Mouse (Mus musculus) CH12.LX (cell line): Measurements from ENCODE around the gene Tada2b. TPM values are rescaled to one million over a fixed set of nuclear protein-coding genes. Genes with fewer than 3 reads are reported as not detected.

Source experiments
- DNase-seq: peaks from one replicate; pipeline ENCODE4 v3.0.0-alpha.2; 2013; ENCODE audit errors: extremely low read depth
- H3K27ac ChIP-seq: 2 replicates; pipeline ENCODE4 v1.5.1; 2012; ENCODE audit warnings: low read depth, mild to moderate bottlenecking, control low read depth, moderate library complexity; ENCODE audit not compliant: insufficient read depth
- H3K27me3 ChIP-seq: replicated peaks from 2 replicates; pipeline ENCODE3; 2012; ENCODE audit warnings: inconsistent platforms
- H3K36me3 ChIP-seq, 2 experiments: replicated peaks in 1 of 2; 2 replicates each; pipeline versions ENCODE3 to v1.6.1; 2012; ENCODE audit warnings: inconsistent platforms in 1 of 2, low read length in 1 of 2, mild to moderate bottlenecking in 1 of 2, mixed read lengths in 1 of 2, moderate library complexity in 1 of 2; ENCODE audit not compliant: control insufficient read depth in 1 of 2, insufficient read depth in 1 of 2
- H3K4me1 ChIP-seq, 2 experiments: 2 replicates each; pipeline ENCODE4 v1.6.1; 2012; ENCODE audit warnings: inconsistent platforms in 1 of 2, moderate library complexity in 1 of 2; ENCODE audit not compliant: insufficient read depth in 2 of 2, control insufficient read depth in 1 of 2
- H3K4me2 ChIP-seq: 2 replicates; pipeline ENCODE4 v1.6.1; 2012; ENCODE audit warnings: low read depth, mild to moderate bottlenecking, control low read depth; ENCODE audit not compliant: poor library complexity, insufficient read depth, severe bottlenecking
- H3K4me3 ChIP-seq, 3 experiments: fragments of 150-350 bp in 1 of 3; sonication (generic) in 1 of 3; replicated peaks in 1 of 3; 2 replicates each; pipeline versions ENCODE3 to v1.5.1; 2011 to 2012; ENCODE audit warnings: low read depth in 2 of 3, low read length in 2 of 3, mild to moderate bottlenecking in 2 of 3, moderate library complexity in 2 of 3, control low read depth in 1 of 3, improper control_type of control experiment in 1 of 3, inconsistent platforms in 1 of 3, mixed read lengths in 1 of 3; ENCODE audit not compliant: poor library complexity in 1 of 3
- H3K79me2 ChIP-seq: replicated peaks from 2 replicates; pipeline ENCODE4 v1.6.1; 2012; ENCODE audit warnings: mild to moderate bottlenecking, moderate library complexity; ENCODE audit not compliant: control insufficient read depth, poor library complexity, insufficient read depth, severe bottlenecking; ENCODE audit errors: extremely low read depth
- H3K9ac ChIP-seq: 2 replicates; pipeline ENCODE4 v1.6.1; 2012; ENCODE audit warnings: low read depth, mild to moderate bottlenecking, control low read depth, moderate library complexity; ENCODE audit not compliant: insufficient read depth
- H3K9me3 ChIP-seq: replicated peaks from 2 replicates; pipeline ENCODE3; 2012; ENCODE audit warnings: low read length, inconsistent platforms, mixed read lengths
- BHLHE40 ChIP-seq: IDR thresholded peaks from 2 replicates; pipeline ENCODE4 v1.6.1; 2011; ENCODE audit warnings: mild to moderate bottlenecking, low read depth, low read length, improper control_type of control experiment
- CHD1 ChIP-seq: IDR thresholded peaks from 2 replicates; pipeline ENCODE4 v1.6.1; 2012; ENCODE audit warnings: low read depth, low read length, improper control_type of control experiment, inconsistent platforms
- CHD2 ChIP-seq: IDR thresholded peaks from 2 replicates; pipeline ENCODE4 v1.6.1; 2011; ENCODE audit warnings: low read length, improper control_type of control experiment
- CTCF ChIP-seq, 2 experiments: IDR thresholded peaks in 1 of 2; conservative IDR thresholded peaks in 1 of 2; 2 replicates each; pipeline ENCODE4 v1.5.1; 2011 to 2012; ENCODE audit warnings: low read depth in 2 of 2, low read length in 2 of 2, improper control_type of control experiment in 1 of 2, inconsistent platforms in 1 of 2, mild to moderate bottlenecking in 1 of 2, moderate library complexity in 1 of 2
- E2F4 ChIP-seq: IDR thresholded peaks from 2 replicates; pipeline ENCODE4 v1.6.1; 2011; ENCODE audit warnings: low read depth, low read length, improper control_type of control experiment; ENCODE audit not compliant: insufficient replicate concordance
- ELF1 ChIP-seq: IDR thresholded peaks from 2 replicates; pipeline ENCODE4 v1.6.1; 2014; ENCODE audit warnings: low read depth, mild to moderate bottlenecking, inconsistent platforms, low read length, improper control_type of control experiment
- IRF4 ChIP-seq: IDR thresholded peaks from 2 replicates; pipeline ENCODE4 v1.6.1; 2014; ENCODE audit warnings: low read depth, mild to moderate bottlenecking, inconsistent platforms, low read length, improper control_type of control experiment
- JUN ChIP-seq: IDR thresholded peaks from 2 replicates; pipeline ENCODE4 v1.6.1; 2011; ENCODE audit warnings: low read depth, mild to moderate bottlenecking, low read length, improper control_type of control experiment, moderate library complexity; ENCODE audit not compliant: insufficient read depth
- MAFK ChIP-seq: IDR thresholded peaks from 2 replicates; pipeline ENCODE4 v1.6.1; 2011; ENCODE audit warnings: low read length, improper control_type of control experiment; ENCODE audit not compliant: insufficient replicate concordance
- MXI1 ChIP-seq: IDR thresholded peaks from 2 replicates; pipeline ENCODE4 v1.6.1; 2011; ENCODE audit warnings: mild to moderate bottlenecking, low read depth, low read length, improper control_type of control experiment
- MYC ChIP-seq: IDR thresholded peaks from 2 replicates; pipeline ENCODE4 v1.6.1; 2011; ENCODE audit warnings: low read depth, mild to moderate bottlenecking, improper control_type of control experiment, low read length
- NRF1 ChIP-seq: IDR thresholded peaks from 2 replicates; pipeline ENCODE4 v1.6.1; 2014; ENCODE audit warnings: low read depth, mild to moderate bottlenecking, inconsistent platforms, low read length, improper control_type of control experiment, moderate library complexity
- RAD21 ChIP-seq: IDR thresholded peaks from 2 replicates; pipeline ENCODE4 v1.6.1; 2011; ENCODE audit warnings: low read depth, mild to moderate bottlenecking, low read length, improper control_type of control experiment, moderate library complexity
- SIN3A ChIP-seq: IDR thresholded peaks from 2 replicates; pipeline ENCODE4 v1.6.1; 2012; ENCODE audit warnings: low read length, improper control_type of control experiment, inconsistent platforms
- TBP ChIP-seq: conservative IDR thresholded peaks from 2 replicates; pipeline ENCODE4 v1.6.1; 2011; ENCODE audit warnings: low read depth, low read length, improper control_type of control experiment
- TCF12 ChIP-seq: IDR thresholded peaks from 2 replicates; pipeline ENCODE4 v1.6.1; 2014; ENCODE audit warnings: low read depth, mild to moderate bottlenecking, inconsistent platforms, low read length, improper control_type of control experiment
- UBTF ChIP-seq: IDR thresholded peaks from 2 replicates; pipeline ENCODE4 v1.6.1; 2012; ENCODE audit warnings: low read depth, mild to moderate bottlenecking, inconsistent platforms, low read length, improper control_type of control experiment, moderate library complexity
- USF2 ChIP-seq: conservative IDR thresholded peaks from 2 replicates; pipeline ENCODE4 v1.6.1; 2011; ENCODE audit warnings: low read depth, low read length, improper control_type of control experiment
- dilution Hi-C: fragments of 300-500 bp; cut with MboI; formaldehyde crosslinking; loops from 2 replicates; pipeline ENCODE4 v1.14.3; 2020; ENCODE audit warnings: low sequenced_read_pairs; ENCODE audit not compliant: extremely low pct_unique_long_range_greater_than_20kb, extremely low pct_ligation_motif_present
- in situ Hi-C: fragments of 300-500 bp; cut with MboI; formaldehyde crosslinking; loops from 3 replicates; pipeline ENCODE4 v1.14.3; 2019; ENCODE audit warnings: low sequenced_read_pairs, low pct_ligation_motif_present, low pct_unique_long_range_greater_than_20kb, mixed read lengths
- polyA plus RNA-seq: library from polyadenylated mRNA; unstranded; fragments of >175 nt; gene quantifications from 2 replicates; pipeline ENCODE4 v1.2.1, GENCODE M21; 2012; ENCODE audit warnings: low read depth; ENCODE audit not compliant: insufficient read length
- total RNA-seq, 2 experiments: library from RNA; depleted of rRNA; stranded (reverse); fragments of 300-350 nt in 1 of 2; fragments of >200 nt in 1 of 2; gene quantifications; 2 replicates each; pipeline ENCODE4 v1.2.3; 2012 to 2014

Gene Tada2b
- total and polyA plus RNA-seq, 3 experiments, result 3.0 to 12.5 (median 4.8) TPM

DNA sequence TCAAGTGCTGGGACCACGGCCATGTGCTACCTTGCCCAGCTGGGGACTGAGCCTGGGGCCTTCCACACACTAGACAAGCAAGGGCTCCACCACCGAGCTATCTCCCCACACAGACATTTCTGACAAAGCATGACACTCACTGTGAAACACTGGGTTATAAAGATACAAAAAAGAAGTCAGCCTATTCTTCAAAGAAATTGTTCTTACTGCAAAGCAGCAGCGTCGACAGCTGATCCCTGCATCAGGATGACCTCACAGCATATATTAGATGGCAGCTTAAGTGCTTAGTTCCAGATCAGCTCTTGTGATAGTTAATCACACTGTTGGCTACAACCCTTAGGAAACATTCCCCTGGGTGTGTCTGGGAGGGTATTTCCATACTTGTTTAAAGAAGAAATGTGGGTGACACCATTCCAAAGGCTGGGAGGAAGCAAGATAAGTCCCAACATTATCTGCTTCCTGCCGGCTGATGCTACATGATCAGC, 39.2 kb upstream of the Tada2b start:
- H3K27me3 ChIP-seq, result no peaks in the 10 kb centered on the region
- in situ Hi-C loops, result no loop called here
- H3K4me3 ChIP-seq, result no peak overlapping the region
- peaks cover 0 to 4% of the 10 kb centered on the region in 2 experiments; a peak in 1 of 4 replicates for H3K4me1 ChIP-seq
- TF ChIP-seq MAFK (no peak), CHD1 (no peak), ELF1 (no peak), NRF1 (no peak), TBP (no peak), CHD2 (no peak), RAD21 (no peak), UBTF (no peak), MXI1 (no peak), USF2 (no peak), BHLHE40 (no peak), TCF12 (no peak), MYC (no peak), JUN (no peak), CTCF (conservative IDR thresholded peaks at IDR 0.05 in 1 of 2, IDR thresholded peaks at IDR 0.05 in 1 of 2; ENCODE audit: low read depth in 2 of 2, low read length in 2 of 2) (no peak), SIN3A (no peak)
- H3K9me3 ChIP-seq, result no peaks in the 10 kb centered on the region
- H3K36me3 ChIP-seq, result peaks cover 36 to 96% of the 10 kb centered on the region in 2 experiments
- no peak overlapping the region for H3K27ac ChIP-seq
- H3K4me2 ChIP-seq, result no peak overlapping the region
- no peak overlapping the region for H3K9ac ChIP-seq
- dilution Hi-C loops, result no loop called here
- no peak for DNase-seq
- no peaks in the 10 kb centered on the region for H3K79me2 ChIP-seq

DNA sequence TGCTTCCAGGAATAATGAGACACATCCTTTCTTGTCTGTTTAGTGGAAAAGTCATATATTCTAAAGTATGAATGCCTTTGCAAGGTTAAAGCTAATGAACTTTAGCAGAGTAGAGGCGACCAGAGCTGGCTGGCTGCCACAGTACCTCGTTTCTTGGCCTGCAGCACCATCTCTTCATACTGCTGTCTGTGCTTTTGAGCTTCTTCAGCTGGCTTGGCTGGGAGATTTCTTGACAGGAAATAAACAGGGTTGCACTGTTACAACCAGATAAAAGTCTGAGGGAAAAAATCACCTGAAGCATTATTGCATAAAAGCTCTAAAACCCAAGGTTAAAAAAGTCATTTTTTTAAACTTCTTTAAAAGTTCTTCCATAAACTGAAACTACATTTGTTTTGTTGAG, 38.7 kb upstream of the Tada2b start:
- Histone ChIP-seq H3K36me3 (peaks cover 41 to 97% of the 10 kb centered on the region in 2 experiments), H3K27ac (no peak overlapping the region), H3K9ac (no peak overlapping the region), H3K4me3 (no peak overlapping the region), H3K27me3 (no peaks in the 10 kb centered on the region), H3K4me1 (peaks cover 0 to under 1% of the 10 kb centered on the region in 2 experiments; a peak in 1 of 4 replicates), H3K79me2 (no peaks in the 10 kb centered on the region), H3K9me3 (no peaks in the 10 kb centered on the region), H3K4me2 (no peak overlapping the region)
- dilution Hi-C loops (no loop called here), in situ Hi-C loops (no loop called here)
- no peak for DNase-seq
- TF ChIP-seq E2F4 (no peak), MYC (no peak), IRF4 (no peak)
